Mouse (Mus musculus) heart, adult 2 months (tissue): ENCODE data around the gene Msrb1. TPM values are rescaled to one million over a fixed set of nuclear protein-coding genes. Genes with fewer than 3 reads are reported as not detected.

Experiments
- DNase-seq, 2 experiments: peaks; one replicate each; pipeline ENCODE4 v3.0.0; 2021
- H3K27ac ChIP-seq: fragments of 200-600 bp; 2 replicates; pipeline ENCODE4 v1.8.1; 2022
- H3K27me3 ChIP-seq: fragments of 200-500 bp; 2 replicates; pipeline ENCODE4 v1.6.1; 2012; ENCODE audit warnings: mild to moderate bottlenecking, low read length, inconsistent platforms, mixed read lengths; ENCODE audit not compliant: control insufficient read depth, insufficient read depth
- H3K36me3 ChIP-seq: fragments of 200-500 bp; 2 replicates; pipeline ENCODE4 v1.6.1; 2012; ENCODE audit warnings: low read length, inconsistent platforms; ENCODE audit not compliant: control insufficient read depth, insufficient read depth
- H3K4me1 ChIP-seq: fragments of 200-500 bp; 2 replicates; pipeline ENCODE4 v1.6.1; 2011; ENCODE audit warnings: low read length; ENCODE audit not compliant: control insufficient read depth, insufficient read depth
- H3K4me3 ChIP-seq: fragments of 200-600 bp; 2 replicates; pipeline ENCODE4 v1.8.1; 2022
- H3K79me2 ChIP-seq: fragments of 200-500 bp; replicated peaks from 2 replicates; pipeline ENCODE4 v1.6.1; 2012; ENCODE audit warnings: mild to moderate bottlenecking, inconsistent platforms, low read length, moderate library complexity, mixed read lengths; ENCODE audit not compliant: control insufficient read depth, insufficient read depth
- H3K9ac ChIP-seq: fragments of 200-500 bp; 2 replicates; pipeline ENCODE4 v1.6.1; 2012; ENCODE audit warnings: low read depth, mild to moderate bottlenecking, control low read depth, inconsistent platforms, low read length, mixed read lengths
- CTCF ChIP-seq: fragments of 200-600 bp; IDR thresholded peaks from 2 replicates; pipeline ENCODE4 v1.8.1; 2022; ENCODE audit warnings: antibody characterized with exemption, mild to moderate bottlenecking, moderate library complexity
- EP300 ChIP-seq: fragments of 200-500 bp; IDR thresholded peaks from 2 replicates; pipeline ENCODE4 v1.6.1; 2011; ENCODE audit warnings: low read depth, low read length, control low read depth; ENCODE audit not compliant: insufficient read depth
- POLR2A ChIP-seq: fragments of 200-500 bp; IDR thresholded peaks from 2 replicates; pipeline ENCODE4 v1.6.1; 2011; ENCODE audit warnings: mild to moderate bottlenecking, low read depth, low read length, control low read depth; ENCODE audit not compliant: insufficient read depth
- WGBS: fragments of 180-500 bp; shearing (Covaris S2); methylation state at CpG from one replicate; pipeline ENCODE4 v1.1.7; 2018; 5-methylcytosine and 5-hydroxymethylcytosine counted together
- intact Hi-C: fragments of 180-260 bp; cut with DNase I; formaldehyde crosslinking; loops from one replicate; pipeline ENCODE4 v1.15.1; 2025
- polyA plus RNA-seq: library from polyadenylated mRNA; depleted of rRNA; stranded (reverse); fragments of >200 nt; gene quantifications from 2 replicates; pipeline ENCODE4 v1.2.3, GENCODE M21; 2012
- total RNA-seq, 2 experiments: library from RNA; stranded (reverse); gene quantifications; 2 replicates each; pipeline ENCODE4 v1.2.3; 2021

The Msrb1 gene
- total and polyA plus RNA-seq, 3 experiments = 154 to 178 (median 155) TPM

DNA sequence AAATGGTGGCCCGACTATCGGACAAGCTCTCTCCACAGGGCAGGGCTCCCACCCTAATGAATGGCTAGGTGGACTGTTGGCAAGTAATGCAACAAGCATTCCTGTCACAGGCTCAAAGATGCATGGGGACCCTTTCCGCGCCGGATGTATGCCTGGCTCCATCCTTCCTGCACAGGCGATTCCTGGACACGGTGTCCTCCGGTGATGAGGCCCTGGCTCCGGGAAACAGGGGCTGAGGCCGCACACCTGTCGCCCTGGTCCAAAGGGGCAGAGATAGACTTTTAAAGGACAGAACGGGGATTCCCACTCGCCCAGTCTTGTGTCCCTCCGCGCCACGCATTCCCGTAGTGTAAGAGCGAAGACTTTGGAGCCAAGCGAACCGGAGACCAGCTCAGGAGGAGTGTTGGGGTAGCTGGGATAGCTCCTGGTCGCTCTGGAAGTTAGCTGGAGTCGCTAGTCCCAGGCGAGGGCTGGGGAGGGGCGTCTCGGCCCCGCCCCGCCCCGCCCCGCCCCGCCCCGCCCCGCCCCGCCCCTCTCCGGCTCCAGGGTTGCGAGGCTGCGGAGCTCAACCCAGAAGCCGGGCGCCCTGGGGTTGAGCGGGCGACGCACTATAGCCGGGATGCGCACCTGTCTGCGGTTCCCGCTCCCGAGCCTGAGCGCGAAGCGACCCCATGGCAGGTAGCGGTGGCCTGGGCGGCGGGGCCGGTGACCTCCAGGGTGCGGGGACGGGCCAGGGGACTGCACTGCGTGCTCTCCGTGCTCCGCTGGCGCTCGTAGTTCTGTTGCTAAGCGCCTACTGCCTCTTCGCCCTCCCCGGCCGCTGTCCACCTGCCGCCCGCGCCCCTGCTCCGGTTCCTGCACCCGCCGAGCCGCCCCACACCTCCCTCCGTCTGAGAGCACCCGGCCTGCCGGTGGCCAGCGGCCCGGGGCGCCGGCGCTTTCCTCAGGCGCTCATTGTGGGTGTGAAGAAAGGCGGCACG is 16.3 kb downstream of the Msrb1 start, which contains the start of gene Hs3st6:
Gene Hs3st6, plus strand, starts transcription at position 574 of the 980 bp plus-strand sequence.
- no peak for TF ChIP-seq POLR2A
- TF ChIP-seq CTCF = no peak
- no peak for TF ChIP-seq EP300
- under 1% methylated on average over 70 of the region's 82 CpGs for WGBS
- intact Hi-C loops = no loop called here
- Histone ChIP-seq H3K27me3 (peaks cover 17% of the 10 kb centered on the region), H3K79me2 (no peaks in the 10 kb centered on the region), H3K36me3 (no peaks in the 10 kb centered on the region), H3K27ac (no peak within 1 kb of the TSS), H3K4me3 (peak within 1 kb of the TSS; percentile 34), H3K4me1 (no peaks in the 10 kb centered on the region; the same call in 1 of the 2 replicates), H3K9ac (peak within 1 kb of the TSS; percentile 40)
- DNase-seq = peak in 1 of 2 experiments; percentile 32

DNA sequence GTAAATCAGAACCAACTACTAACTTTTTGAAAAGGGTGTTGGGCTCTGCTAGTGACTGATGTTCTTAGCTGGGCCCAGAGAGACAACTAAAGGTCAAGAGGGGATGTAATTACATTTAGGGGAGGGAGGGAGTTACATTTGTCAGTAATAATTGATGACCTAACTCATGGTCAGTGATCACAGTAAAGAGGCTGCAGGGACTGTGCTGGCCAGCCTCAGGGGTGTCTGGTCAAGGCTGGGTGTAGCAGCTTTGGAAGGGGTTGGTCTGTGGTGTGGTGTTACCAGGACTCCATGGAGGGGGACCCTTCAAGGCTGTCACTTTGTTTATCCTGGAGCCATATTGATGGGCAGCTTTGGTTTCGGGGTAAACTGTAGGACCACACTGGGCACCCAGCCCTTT is 21.0 kb downstream of the Msrb1 start:
- 69% methylated on average over 1 of the region's 1 CpGs for WGBS
- intact Hi-C loops = no loop called here

DNA sequence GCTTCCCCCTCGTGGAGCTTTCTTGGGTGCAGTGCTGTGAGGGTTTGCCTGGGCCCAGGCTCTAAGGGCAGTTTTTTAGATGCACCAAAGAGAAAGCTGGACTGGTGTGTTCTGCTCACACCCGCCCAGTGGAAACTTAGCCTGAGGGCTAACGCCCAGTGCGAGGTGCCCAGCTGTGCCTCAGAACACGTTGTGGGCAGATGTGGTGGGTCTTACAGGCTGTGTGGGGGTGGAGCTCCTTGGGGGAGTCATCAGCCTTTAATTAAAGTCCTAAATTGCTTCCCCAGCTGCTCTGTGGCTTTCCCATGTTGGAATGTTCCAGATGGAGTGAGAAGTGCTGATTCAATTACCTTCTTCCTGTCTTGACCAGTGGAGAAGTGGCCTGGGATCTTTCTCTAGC is 24.7 kb downstream of the Msrb1 start:
- H3K9ac ChIP-seq = no peak overlapping the region
- TF ChIP-seq CTCF (no peak), POLR2A (no peak), EP300 (no peak)
- whole genome bisulfite sequencing = 53% methylated on average over 5 of the region's 5 CpGs
- H3K4me1 ChIP-seq = no peaks in the 10 kb centered on the region
- H3K4me3 ChIP-seq = no peak overlapping the region
- no peaks in the 10 kb centered on the region for H3K79me2 ChIP-seq
- H3K27ac ChIP-seq = no peak overlapping the region
- no peak for DNase-seq
- H3K36me3 ChIP-seq = no peaks in the 10 kb centered on the region
- no peaks in the 10 kb centered on the region for H3K27me3 ChIP-seq
- intact Hi-C loops = no loop called here

More for the DNA sequence above, 21.0 kb downstream of the Msrb1 start:
- Histone ChIP-seq H3K4me3 (no peak overlapping the region), H3K27ac (no peak overlapping the region), H3K36me3 (no peaks in the 10 kb centered on the region), H3K4me1 (no peaks in the 10 kb centered on the region; the same call in 1 of the 2 replicates), H3K9ac (no peak overlapping the region), H3K27me3 (peaks cover 10% of the 10 kb centered on the region), H3K79me2 (no peaks in the 10 kb centered on the region)
- no peak for DNase-seq
- TF ChIP-seq EP300 (no peak), POLR2A (no peak), CTCF (no peak)

- TF ChIP-seq POLR2A (no peak), CTCF (no peak), EP300 (no peak)
- Histone ChIP-seq H3K4me1 (no peaks in the 10 kb centered on the region), H3K4me3 (no peak overlapping the region), H3K27ac (no peak overlapping the region), H3K79me2 (no peaks in the 10 kb centered on the region), H3K36me3 (no peaks in the 10 kb centered on the region), H3K27me3 (no peaks in the 10 kb centered on the region), H3K9ac (no peak overlapping the region)
- 39% methylated on average over 21 of the region's 22 CpGs for WGBS
- intact Hi-C loops = no loop called here
- no peak for DNase-seq
Measured at GRCm38 (mm10) chr17:24765016-24765905, 28.8 kb downstream of the Msrb1 start.

DNA sequence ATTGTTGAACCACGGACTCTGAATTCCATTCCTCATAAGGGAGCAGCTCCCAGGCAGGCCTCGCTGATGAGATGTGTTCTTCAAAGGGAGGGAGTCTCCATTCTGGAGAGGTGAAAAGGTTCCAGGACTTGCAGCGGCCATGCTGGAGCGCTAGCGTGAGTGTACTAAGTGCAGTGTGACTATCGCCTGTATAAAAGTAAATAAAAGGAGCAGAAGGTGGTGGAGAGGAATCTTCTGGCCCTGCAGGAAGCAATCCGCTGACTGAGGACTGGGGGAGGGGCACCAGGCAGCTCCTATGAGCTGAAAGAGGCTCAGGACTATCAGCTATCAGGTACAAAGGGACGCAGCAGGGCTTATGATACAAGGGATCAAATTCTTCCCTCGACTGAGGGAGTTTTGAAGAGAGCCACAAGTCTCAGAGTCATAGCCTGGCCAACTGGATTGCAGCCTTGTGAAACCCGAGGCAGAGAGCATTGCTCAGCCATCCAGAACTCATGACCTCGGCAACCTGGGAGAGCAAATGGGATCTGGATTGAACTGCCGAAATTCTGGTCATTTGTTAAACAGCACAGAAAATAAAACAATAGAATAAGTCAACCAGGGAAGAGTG is 29.9 kb downstream of the Msrb1 start:
- no peaks in the 10 kb centered on the region for H3K27me3 ChIP-seq
- WGBS = 40% methylated on average over 12 of the region's 12 CpGs
- H3K9ac ChIP-seq = no peak overlapping the region
- no peak overlapping the region for H3K4me3 ChIP-seq
- no peaks in the 10 kb centered on the region for H3K79me2 ChIP-seq
- intact Hi-C loops = no loop called here
- no peaks in the 10 kb centered on the region for H3K36me3 ChIP-seq
- no peak overlapping the region for H3K27ac ChIP-seq
- H3K4me1 ChIP-seq = no peaks in the 10 kb centered on the region
- TF ChIP-seq CTCF = no peak
- no peak for DNase-seq
